Mouse (Mus musculus) Muller cell, postnatal 12 days (primary cell): ENCODE results near the gene Gng13.
"Not testable (repeated sequence)": the region's sequence is repeated elsewhere in the genome, so short reads cannot be mapped to it uniquely, and the experiment has no call there.

Source experiments
- DNase-seq: peaks from one replicate; pipeline ENCODE4 v3.0.0-alpha.2; 2015; ENCODE audit errors: inconsistent ontology term

The Gng13 gene

DNA sequence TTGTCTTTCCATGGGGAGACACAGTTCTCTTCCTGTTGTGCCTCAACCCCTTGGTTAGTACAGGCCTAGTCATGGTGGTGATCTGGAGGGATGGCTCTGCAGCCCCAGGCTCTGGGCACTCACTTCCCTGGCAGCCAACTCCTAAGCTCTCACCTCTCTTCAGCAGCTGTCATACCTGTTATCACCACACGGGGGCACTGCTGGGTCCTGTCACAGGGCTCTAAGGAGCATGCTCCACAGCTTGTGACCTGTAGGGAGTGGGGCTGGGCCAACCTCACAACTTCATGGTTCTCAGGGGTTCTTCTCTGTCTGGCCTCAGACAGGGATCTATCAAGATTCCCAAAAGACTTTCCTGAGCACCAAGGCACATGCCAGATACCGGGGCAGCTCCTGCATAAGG lies 15.1 kb downstream of the Gng13 start:
- DNase-seq: peak; percentile 82

DNA sequence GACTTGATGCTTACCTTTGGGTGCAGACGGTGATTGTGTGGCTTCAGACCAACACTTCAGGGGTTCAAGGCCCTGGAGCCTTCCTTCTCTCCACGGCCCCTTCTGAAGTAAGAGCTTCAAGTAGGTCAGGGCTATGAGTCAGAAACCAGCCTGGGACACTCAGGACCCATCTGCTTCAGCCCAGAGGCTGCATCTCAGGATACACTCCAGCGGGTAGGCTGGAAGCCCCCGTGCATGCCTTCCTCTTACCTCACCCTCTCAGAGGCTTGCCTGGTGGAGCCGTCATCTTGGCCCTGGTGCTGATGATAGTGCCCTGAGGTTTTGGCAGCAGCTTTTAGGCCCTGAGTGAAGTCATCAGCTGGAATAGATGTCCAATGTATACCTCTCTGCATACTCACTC lies 18.3 kb downstream of the Gng13 start:
- DNase-seq: no peak

DNA sequence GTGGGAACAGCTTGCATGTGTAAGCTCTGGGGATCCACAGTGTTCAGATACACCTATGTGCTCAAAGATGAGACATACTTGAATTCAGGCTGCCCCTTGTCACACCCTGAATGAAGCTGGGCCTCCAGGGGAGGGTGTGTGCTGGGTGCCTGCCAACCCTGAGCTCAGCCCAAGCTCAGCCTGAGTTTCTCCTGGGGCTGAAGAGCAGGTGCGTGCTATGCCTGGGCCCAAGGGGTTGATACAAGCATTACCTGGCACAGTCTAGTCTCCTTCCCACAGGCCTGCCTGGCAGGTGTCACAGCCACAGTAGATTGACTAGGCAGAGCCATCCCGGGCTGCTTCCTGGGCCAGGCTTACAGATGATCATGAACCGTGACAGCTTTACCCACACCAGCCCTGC lies 18.8 kb downstream of the Gng13 start, which contains the start of gene Mslnl:
TSS of gene Mslnl (plus strand) at position 298 of the 400 bp plus-strand sequence.
- no peak for DNase-seq

DNA sequence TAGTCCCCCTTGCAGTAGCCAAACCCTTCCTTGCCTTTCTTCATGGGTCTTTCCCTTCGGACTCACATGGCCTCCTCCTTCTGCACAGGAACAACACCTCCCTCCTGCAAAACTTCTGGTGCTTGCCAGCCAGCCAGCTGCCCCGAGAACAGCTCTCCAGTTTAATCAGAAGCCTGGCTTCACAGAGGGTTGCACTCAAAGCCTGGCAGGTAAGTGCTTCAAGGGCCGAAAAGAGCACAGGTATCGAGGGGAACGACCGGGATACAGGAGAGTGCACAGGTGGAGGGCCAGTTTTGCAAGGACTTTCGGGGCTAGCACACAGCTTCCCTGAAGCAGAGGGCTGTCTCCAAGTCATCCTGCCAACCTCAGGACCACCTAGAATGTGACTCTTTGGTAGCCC lies 21.9 kb downstream of the Gng13 start:
- no peak for DNase-seq

DNA sequence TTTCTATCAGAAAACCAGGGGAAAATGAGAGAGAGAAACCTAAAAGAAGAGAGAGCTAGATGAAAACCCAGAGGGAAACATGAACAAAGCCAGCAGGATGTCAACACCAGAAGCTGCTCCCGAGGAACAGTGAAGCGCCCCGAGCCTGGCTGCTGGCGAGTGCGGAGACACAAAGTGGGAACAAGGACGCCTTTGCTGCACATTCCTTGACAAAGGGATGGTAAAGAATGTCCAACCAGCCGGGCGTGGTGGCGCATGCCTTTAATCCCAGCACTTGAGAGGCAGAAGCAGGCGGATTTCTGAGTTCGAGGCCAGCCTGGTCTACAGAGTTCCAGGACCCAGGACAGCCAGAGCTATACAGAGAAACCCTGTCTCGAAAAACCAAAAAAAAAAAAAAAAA lies 24.5 kb downstream of the Gng13 start:
- not testable (repeated sequence) for DNase-seq

DNA sequence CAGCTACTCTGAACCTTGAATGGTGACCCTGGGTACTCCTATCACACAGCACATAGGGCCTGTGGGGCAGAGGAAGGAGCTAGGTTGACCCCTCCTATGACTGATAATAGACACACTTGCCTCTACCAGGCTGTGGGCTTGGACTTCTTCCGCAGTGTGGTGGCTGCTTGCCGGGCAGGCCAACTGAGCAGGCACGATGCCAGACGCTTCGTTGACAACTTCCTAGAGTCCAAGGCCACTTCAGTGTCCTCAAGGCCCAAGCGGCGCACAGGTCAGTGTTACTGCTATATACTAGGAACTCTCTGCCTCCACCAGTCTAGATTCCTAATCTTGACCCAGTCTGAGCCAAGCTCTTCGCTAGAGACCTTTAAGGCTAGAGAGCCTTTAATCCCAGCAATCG lies 26.9 kb downstream of the Gng13 start:
- DNase-seq: no peak

DNA sequence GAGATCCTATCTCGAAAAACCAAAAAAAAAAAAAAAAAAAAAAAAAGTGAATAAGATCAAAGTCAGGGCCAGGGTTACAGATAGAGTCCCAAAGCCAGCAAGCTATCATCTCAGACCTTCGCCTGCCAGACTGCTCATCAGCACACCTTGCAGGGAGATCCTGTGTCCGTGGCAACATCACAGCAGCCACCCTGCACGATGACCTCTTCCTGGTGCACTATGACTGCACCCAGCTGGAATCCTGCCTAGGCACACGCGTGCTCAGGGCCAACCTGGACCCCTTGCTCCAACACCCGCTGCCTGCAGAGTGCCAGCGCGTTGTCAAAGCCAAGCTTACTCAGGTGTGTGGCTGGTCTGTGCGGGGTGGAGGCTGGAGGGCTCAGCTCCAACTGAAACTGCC lies 27.3 kb downstream of the Gng13 start:
- DNase-seq: no peak

DNA sequence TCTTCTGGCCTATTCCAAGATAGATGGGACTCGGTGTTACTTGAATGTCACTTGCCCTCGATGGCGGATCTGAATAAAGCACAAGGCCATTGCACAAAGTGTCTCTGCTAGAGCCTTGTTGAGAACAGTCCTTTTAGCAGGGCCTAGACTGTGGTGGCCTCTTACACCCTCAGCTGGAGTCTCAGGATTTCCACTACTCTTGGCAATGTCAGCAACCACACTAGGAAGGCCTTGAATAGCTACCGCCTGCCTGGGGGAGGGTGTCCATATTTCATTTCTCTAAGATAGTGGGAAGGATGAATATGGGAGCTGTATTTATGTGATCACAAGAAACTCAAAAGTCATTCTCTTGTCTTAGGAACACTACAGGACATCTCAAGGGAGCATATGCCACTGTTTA lies 31.3 kb downstream of the Gng13 start:
- DNase-seq: no peak

DNA sequence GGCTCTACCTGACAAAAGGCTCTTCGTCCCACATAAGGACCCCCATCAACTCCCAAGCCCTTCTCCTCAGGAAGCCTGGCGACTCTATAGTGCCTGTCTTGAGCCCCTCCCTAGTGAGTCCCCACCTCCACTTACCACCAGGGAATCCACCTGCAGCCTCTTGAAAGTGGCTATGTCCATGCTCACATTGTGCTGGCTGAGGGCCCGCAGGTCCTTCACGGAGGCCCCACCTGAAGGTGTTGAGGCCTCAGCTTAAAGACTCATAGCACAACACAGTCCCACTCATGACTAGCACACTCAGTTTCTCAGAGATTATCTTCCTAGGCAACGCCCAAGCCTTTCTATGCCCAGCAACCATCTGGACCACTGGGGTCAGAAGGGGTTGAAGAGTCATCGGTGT lies 32.3 kb downstream of the Gng13 start:
- DNase-seq: no peak

DNA sequence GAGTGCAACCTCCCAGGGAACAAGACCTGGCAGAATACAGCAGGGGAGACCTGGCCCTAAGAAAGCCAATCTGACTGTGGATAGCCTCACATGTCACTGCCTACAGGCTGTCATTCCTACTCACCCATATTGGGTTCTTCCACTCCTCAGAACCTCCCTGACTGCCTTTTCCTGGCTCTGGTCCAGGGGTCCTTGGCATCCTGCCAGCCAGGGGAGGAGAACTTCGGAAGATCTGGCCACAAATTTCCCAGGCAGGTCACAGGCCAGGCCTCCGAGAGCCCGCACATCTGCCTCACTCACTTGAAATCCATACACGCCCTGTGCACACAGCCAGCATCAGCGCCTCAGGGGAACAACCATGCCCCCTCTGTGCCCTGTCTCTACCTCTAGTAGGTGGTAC lies 34.5 kb downstream of the Gng13 start:
- peak; percentile 82 for DNase-seq

DNA sequence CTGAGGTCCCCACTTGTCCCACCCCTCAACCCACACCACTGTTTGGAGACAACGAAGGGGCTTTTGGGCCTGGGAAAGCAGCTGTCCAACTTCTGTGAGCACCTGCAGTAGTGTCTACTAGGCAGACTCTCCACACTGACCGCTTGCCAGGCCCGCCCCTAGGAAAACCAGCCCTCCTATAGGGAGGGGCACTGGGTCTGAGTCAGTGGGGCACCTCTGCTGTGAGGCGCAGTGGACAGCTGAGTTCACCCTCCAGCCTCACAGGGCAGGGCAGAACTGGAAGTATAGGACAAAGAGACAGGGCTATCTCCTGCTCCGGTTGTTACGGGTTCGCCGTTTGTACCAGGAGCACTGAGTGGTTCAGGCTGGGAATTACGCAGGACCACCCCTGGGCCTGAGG lies 37.3 kb downstream of the Gng13 start, which contains the start of gene Msln:
TSS of gene Msln (minus strand) at position 138 of the 400 bp plus-strand sequence.
- no peak for DNase-seq

DNA sequence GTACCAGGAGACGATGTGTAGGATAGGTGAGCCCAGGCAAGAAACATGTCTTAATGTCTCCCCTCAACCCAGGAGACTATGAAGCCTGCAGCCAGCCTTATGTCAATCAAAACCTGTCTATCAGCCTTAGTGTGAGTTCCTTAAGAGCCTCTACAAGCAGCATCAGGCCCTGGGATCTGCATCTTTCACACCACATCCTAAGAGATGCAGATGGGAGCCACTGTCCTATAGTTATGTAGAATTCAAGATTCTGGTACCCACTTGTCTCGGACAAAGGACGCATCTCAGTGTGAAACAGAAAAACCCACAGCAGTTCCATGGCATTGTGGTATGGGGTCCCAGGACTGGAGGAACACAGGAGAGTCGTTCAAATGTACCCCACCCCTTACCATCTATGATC lies 38.1 kb downstream of the Gng13 start:
- no peak for DNase-seq

DNA sequence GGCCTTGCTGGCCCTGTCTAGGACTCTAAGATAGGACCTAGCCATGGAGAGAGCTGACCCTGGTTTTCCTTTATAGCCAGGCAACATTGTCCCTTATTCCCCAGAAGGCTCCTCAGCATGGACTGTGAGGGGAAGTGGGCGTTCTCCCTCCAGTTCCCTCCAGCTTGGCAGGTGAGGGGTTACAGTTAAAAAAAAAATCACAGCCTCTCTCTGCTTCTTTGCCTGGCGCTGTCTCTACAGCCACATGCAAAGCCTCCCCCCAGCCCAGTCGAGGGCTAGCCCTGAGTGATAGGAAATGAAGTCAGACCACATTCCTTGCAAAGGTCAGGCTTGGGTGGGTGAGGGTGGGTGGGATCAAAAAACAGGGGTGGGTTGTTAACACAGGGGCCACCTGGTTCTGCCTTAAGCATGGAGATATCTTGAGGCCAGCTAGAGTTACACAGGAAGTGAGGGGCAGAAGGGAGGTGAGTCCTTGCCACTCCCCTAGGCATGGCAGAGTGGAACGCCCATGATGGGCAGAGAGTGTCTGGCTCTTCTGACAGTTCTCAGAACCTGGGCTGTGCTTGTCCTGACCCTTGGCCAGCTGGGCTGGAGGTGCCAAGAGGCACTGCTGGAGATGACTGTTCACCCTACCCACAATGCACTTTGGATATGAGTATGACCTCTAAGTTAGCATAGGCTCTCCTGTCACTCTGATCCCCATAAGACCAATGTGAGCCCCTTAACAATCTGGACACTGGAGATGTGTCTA lies 38.8 kb downstream of the Gng13 start:
- DNase-seq: no peak

DNA sequence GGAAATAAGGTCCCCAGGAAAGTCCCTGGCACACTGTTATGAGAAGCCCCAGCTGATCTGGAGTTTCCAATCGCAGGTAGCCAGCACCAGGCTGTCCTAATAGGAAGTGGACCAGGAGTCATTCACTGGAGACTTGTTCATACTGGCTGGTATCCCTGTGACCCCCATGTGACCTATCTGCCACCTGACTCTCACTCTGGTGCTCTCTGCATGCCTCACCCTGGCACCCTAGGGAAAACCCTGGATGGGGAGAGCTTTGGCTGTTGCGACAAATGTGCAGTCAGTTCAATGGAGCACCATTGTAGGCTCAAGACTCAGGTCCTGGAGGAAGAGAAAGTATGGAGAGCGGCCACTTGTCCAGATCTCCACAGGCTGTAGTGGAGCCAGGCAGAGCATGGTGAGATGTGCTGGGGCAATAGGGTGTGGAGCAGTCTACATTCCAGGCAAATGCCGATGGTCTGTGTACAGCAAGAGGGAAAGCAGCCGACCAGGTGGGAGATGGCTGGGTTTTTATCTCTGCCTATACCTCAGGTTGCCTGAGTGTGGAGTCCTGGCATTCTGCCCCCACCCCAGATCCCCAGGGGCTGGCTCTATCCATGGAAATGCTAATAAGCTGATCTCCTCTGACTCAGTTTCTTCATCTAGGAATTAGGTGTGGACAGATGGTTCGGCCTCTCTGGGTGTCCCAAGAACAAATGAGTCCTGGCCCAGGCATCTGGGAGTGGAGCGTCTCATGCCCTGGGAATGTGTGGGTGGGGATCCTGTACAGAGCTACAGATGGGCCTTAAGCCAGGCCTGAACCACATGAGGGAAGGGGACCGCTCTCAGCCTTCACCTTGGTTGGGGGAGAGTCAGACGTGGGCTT lies 39.6 kb downstream of the Gng13 start:
- peak; percentile 87 for DNase-seq

DNA sequence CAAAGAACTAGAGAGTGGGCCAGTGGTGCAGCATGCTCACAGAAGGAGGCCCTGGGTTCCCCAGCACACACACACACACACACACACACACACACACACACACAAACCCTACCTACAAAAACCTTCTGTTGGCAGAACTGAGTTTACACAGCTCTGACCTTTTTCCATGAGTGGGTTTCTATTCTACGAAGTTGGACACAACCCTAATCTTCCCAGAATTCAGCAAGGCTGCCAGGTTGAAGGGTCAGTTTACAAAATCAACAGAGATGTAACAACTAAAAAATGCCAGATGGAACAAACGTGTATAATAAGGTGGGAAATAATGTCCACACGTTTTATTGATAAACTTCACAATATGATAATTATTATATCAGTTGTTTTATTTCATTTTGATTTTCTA lies 40.7 kb downstream of the Gng13 start:
- no peak for DNase-seq

DNA sequence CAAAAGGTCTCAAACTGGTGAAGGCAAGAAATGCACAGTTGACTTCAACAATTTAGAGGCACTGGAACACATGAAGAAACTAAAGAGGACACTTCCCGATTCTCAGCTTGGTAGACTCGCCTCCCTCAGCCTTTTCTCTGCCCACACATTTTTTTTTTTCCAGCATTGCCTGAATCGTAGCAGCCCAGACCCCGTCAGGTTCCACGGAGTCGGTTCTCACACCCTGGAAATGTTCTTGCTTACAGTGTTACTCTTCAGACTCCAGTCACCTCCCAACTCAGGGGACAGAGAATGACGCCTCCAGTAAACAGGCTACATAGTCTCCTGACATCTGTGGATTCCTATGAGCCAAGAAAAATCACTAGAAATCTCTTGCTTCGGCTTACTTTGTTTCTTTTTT lies 43.2 kb downstream of the Gng13 start:
- no peak for DNase-seq

DNA sequence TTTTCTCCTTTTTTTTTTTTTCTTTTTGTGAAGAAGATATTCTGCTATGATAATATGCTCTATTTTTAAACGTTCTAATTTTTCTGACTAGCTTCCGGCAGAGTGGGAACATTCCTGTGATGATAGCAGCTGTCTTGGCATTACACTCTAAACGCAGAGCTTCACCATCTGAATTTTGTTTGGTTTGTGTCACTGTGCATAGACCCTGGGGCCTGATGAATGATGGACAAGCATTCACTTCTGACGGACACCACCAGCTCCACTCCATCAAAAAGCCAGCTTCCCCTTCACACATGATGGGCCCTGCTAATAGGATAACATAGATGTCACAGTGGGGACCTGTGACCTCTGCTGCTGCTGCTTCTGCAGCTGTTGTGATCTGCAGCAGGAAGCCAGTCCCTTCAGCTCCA lies 44.6 kb downstream of the Gng13 start:
- DNase-seq: no peak

DNA sequence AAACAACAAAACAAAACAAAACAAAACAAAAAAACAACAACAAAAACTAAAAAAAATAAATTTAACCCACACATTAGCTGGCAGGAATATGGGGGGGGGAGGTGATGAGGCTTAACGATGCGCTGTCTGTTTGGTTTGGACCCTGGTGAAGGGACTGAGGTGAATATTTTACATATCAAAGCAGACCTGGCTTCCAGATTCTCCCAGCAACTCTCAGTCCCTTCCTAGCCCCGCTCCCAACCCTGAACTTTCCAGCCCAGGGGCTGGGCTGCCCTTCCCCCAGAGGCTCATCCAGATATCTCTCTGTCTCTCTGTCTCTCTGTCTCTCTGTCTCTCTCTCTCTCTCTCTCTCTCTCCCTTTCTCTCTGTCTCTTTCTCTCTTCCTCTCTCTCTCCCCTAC lies 45.6 kb downstream of the Gng13 start:
- DNase-seq: no peak

DNA sequence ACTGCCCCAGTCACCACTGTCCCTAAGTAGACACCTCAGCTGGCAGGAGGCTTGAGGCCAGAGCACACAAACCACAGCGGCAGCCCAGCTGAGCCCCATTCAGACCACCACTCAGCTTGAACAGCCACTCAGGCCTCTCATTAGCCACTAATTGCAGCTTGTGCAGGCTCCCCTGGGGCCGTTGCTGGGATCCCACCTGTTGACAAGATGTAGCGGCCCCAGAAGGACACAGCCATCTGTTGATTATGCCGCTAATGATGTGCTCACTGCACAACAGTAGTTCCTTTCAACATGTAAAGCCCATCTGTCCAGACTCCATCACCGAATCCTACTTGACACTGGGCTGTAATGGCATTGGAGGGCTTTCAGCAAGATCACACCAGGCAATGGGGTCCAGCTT lies 48.9 kb downstream of the Gng13 start:
- DNase-seq: peak; percentile 55
